8 mouse cellular contexts compared by ENCODE assay signal in the genomic region with DNA sequence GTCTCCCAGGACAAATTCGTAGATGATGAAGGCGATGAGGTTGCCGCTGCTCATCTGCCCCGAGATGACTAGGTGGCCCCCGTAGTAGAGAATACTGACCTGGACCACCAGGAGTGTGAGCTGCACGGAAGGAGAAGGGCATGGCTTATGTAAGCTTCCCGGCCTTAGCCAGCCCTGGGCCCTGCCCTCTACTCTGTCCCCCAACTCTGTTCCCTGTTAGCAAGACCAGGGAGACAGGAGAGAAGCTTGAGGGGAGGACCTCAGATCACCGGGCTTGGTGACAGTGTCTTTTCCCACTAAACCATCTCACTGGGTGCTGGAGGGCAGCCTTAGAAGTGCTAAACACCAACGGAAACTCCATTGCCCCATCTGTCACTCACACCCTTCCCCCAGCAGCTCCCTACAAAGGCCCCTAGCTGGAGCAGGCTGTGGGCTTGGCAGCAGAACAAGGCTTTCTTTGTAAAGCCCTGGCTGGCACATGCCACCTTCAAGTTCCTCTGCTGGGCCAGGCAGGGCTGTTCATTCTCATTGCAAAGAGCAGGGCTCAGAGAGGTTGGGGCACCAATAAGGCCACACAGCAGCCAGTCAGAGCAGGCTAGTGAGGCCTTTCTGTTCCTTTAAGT. TPM values are rescaled to one million over a fixed set of nuclear protein-coding genes. Genes with fewer than 3 reads are reported as not detected.
A peak's percentile ranks its signal among the peaks of the same experiment; 100 is the strongest.
DNase-seq lines count a peak whose midpoint lies in the region; ATAC-seq and TF ChIP-seq lines count a peak whose summit lies in the region.

No protein-coding gene starts in this region.

- WGBS in lung, embryonic 14.5 days, result 48% methylated on average over 9 of the region's 9 CpGs
- 63% methylated on average over 9 of the region's 9 CpGs for WGBS in lung, adult 2 months
- 56% methylated on average over 9 of the region's 9 CpGs for WGBS in embryonic facial prominence, embryonic 15.5 days
- WGBS in midbrain, embryonic 12.5 days, result 65% methylated on average over 9 of the region's 9 CpGs
- WGBS in kidney, embryonic 15.5 days, result 58% methylated on average over 9 of the region's 9 CpGs

- TF ChIP-seq POLR2A in lung, adult 2 months (IDR thresholded peaks at IDR 0.05; ENCODE audit: borderline replicate concordance, extremely low read depth, low read depth, low read length), result no peak

- no peaks in the 10 kb centered on the region for H3K27me3 ChIP-seq in lung, embryonic 14.5 days (ENCODE audit: insufficient read depth, low read length)
- H3K27me3 ChIP-seq in embryonic facial prominence, embryonic 15.5 days, result no peaks in the 10 kb centered on the region
- 0 out of 2 replicates have a peak, but pooled peaks cover 6% of the 10 kb centered on the region for H3K27me3 ChIP-seq in midbrain, embryonic 12.5 days
- H3K27me3 ChIP-seq in kidney, embryonic 15.5 days, result no peaks in the 10 kb centered on the region

- DNase-seq in lung, embryonic 14.5 days, result peak; percentile 57
- no peak for DNase-seq in lung, adult 2 months
- peak; percentile 78 for DNase-seq in layer of hippocampus, adult 11-12 months (ENCODE audit: low spot score)
- peak; percentile 80 for DNase-seq in thymus, postnatal 0 days (ENCODE audit: low spot score)
- DNase-seq in c-Kit-positive CD71-positive TER-119-positive erythroid progenitor cells, embryonic 14.5 days (ENCODE audit: low spot score), result no peak

- ATAC-seq in lung, embryonic 14.5 days (ENCODE audit: insufficient read depth), result peak; percentile 7; the same call in 1 of the 2 replicates
- peak; percentile 32; the same call in 1 of the 2 replicates for ATAC-seq in embryonic facial prominence, embryonic 15.5 days (ENCODE audit: insufficient number of reproducible peaks, low FRiP score, low TSS enrichment, low read depth)
- peak; percentile 79 for ATAC-seq in midbrain, embryonic 12.5 days (ENCODE audit: low FRiP score, low read depth)
- no peak for ATAC-seq in kidney, embryonic 15.5 days (replicated peaks; ENCODE audit: low FRiP score)

- no peak overlapping the region for H3K27ac ChIP-seq in lung, embryonic 14.5 days (ENCODE audit: low read depth)
- H3K27ac ChIP-seq in embryonic facial prominence, embryonic 15.5 days (replicated peaks), result peak overlapping the region; percentile 58; the same call in 1 of the 2 replicates
- peak overlapping the region; percentile 58 for H3K27ac ChIP-seq in midbrain, embryonic 12.5 days (replicated peaks)
- H3K27ac ChIP-seq in kidney, embryonic 15.5 days, result no peak overlapping the region

- no peaks in the 10 kb centered on the region for H3K9me3 ChIP-seq in lung, embryonic 14.5 days (ENCODE audit: low read depth, low read length)
- H3K9me3 ChIP-seq in embryonic facial prominence, embryonic 15.5 days (replicated peaks), result no peaks in the 10 kb centered on the region
- no peaks in the 10 kb centered on the region for H3K9me3 ChIP-seq in midbrain, embryonic 12.5 days
- no peaks in the 10 kb centered on the region for H3K9me3 ChIP-seq in kidney, embryonic 15.5 days (replicated peaks)

- H3K36me3 ChIP-seq in lung, embryonic 14.5 days (ENCODE audit: insufficient read depth), result no peaks in the 10 kb centered on the region
- no peaks in the 10 kb centered on the region for H3K36me3 ChIP-seq in embryonic facial prominence, embryonic 15.5 days
- H3K36me3 ChIP-seq in midbrain, embryonic 12.5 days, result no peaks in the 10 kb centered on the region
- no peaks in the 10 kb centered on the region for H3K36me3 ChIP-seq in kidney, embryonic 15.5 days

- no peak overlapping the region for H3K4me3 ChIP-seq in lung, embryonic 14.5 days (ENCODE audit: low read depth, low read length)
- no peak overlapping the region for H3K4me3 ChIP-seq in lung, adult 2 months (replicated peaks; ENCODE audit: extremely low read depth, low read depth, low read length)
- no peak overlapping the region for H3K4me3 ChIP-seq in embryonic facial prominence, embryonic 15.5 days (replicated peaks)
- no peak overlapping the region for H3K4me3 ChIP-seq in midbrain, embryonic 12.5 days
- no peak overlapping the region for H3K4me3 ChIP-seq in kidney, embryonic 15.5 days (replicated peaks)

- no peak overlapping the region for H3K4me2 ChIP-seq in lung, embryonic 14.5 days
- H3K4me2 ChIP-seq in embryonic facial prominence, embryonic 15.5 days (replicated peaks), result no peak overlapping the region
- no peak overlapping the region for H3K4me2 ChIP-seq in midbrain, embryonic 12.5 days (replicated peaks)
- H3K4me2 ChIP-seq in kidney, embryonic 15.5 days, result no peak overlapping the region

- H3K4me1 ChIP-seq in lung, embryonic 14.5 days (ENCODE audit: insufficient read depth), result no peaks in the 10 kb centered on the region; the same call in 1 of the 2 replicates
- 0 out of 2 replicates have a peak, but pooled peaks cover 3% of the 10 kb centered on the region for H3K4me1 ChIP-seq in lung, adult 2 months (ENCODE audit: control insufficient read depth, insufficient read depth, low read length)
- peaks cover 29% of the 10 kb centered on the region for H3K4me1 ChIP-seq in embryonic facial prominence, embryonic 15.5 days
- peaks cover 23% of the 10 kb centered on the region for H3K4me1 ChIP-seq in midbrain, embryonic 12.5 days
- peaks cover 34% of the 10 kb centered on the region for H3K4me1 ChIP-seq in kidney, embryonic 15.5 days

- no peak overlapping the region for H3K9ac ChIP-seq in lung, embryonic 14.5 days
- H3K9ac ChIP-seq in embryonic facial prominence, embryonic 15.5 days, result no peak overlapping the region
- H3K9ac ChIP-seq in midbrain, embryonic 12.5 days (replicated peaks), result no peak overlapping the region
- no peak overlapping the region for H3K9ac ChIP-seq in kidney, embryonic 15.5 days

- TF ChIP-seq CTCF in lung, embryonic 14.5 days (IDR thresholded peaks at IDR 0.05; ENCODE audit: low read depth), result no peak
- no peak for TF ChIP-seq CTCF in lung, adult 2 months (IDR thresholded peaks at IDR 0.05; ENCODE audit: insufficient read depth, low read length)

RNA-seq across cellular contexts. Expression of gene Abcb9, which starts 16.7 kb away (rescaled TPM):
- polyA plus RNA-seq in lung, embryonic 14.5 days (2014; fragmentation: Nextera tagmentation; extraction: Ambion mirVana), result 0.88 and 1.1 TPM in 2 replicates
- 7.7 and 7.8 TPM in 2 replicates for polyA plus RNA-seq in lung, adult 2 months (2012; rRNA removed)
- 2.4 and 2.9 TPM in 2 replicates for polyA plus RNA-seq in embryonic facial prominence, embryonic 15.5 days (2015; fragmentation: Nextera tagmentation; extraction: Ambion mirVana)
- 2.0 and 2.2 TPM in 2 replicates for polyA plus RNA-seq in midbrain, embryonic 12.5 days (2016; fragmentation: Nextera tagmentation; extraction: Ambion mirVana)
- 38.3 and 39.3 TPM in 2 replicates for polyA plus RNA-seq in thymus, postnatal 0 days (2015; fragmentation: Nextera tagmentation; extraction: Ambion mirVana)
- 1.5 and 1.7 TPM in 2 replicates for polyA plus RNA-seq in kidney, embryonic 15.5 days (2015; fragmentation: Nextera tagmentation; extraction: Ambion mirVana)

RNA-seq across cellular contexts. Expression of gene Ogfod2, which starts 33.2 kb away (rescaled TPM):
- 13.3 and 13.4 TPM in 2 replicates for polyA plus RNA-seq in lung, embryonic 14.5 days (2014; fragmentation: Nextera tagmentation; extraction: Ambion mirVana)
- polyA plus RNA-seq in lung, adult 2 months (2012; rRNA removed), result 42.4 and 52.2 TPM in 2 replicates
- 21.8 and 25.7 TPM in 2 replicates for polyA plus RNA-seq in embryonic facial prominence, embryonic 15.5 days (2015; fragmentation: Nextera tagmentation; extraction: Ambion mirVana)
- polyA plus RNA-seq in midbrain, embryonic 12.5 days (2016; fragmentation: Nextera tagmentation; extraction: Ambion mirVana), result 15.9 and 23.3 TPM in 2 replicates
- 35.6 and 41.8 TPM in 2 replicates for polyA plus RNA-seq in thymus, postnatal 0 days (2015; fragmentation: Nextera tagmentation; extraction: Ambion mirVana)
- 22.5 and 24.7 TPM in 2 replicates for polyA plus RNA-seq in kidney, embryonic 15.5 days (2015; fragmentation: Nextera tagmentation; extraction: Ambion mirVana)

RNA-seq across cellular contexts. Expression of gene Arl6ip4, which starts 37.0 kb away (rescaled TPM):
- polyA plus RNA-seq in lung, embryonic 14.5 days (2014; fragmentation: Nextera tagmentation; extraction: Ambion mirVana), result 100.0 and 105 TPM in 2 replicates
- polyA plus RNA-seq in lung, adult 2 months (2012; rRNA removed), result 32.3 and 33.6 TPM in 2 replicates
- 96.2 and 103 TPM in 2 replicates for polyA plus RNA-seq in embryonic facial prominence, embryonic 15.5 days (2015; fragmentation: Nextera tagmentation; extraction: Ambion mirVana)
- 94.8 and 98.3 TPM in 2 replicates for polyA plus RNA-seq in midbrain, embryonic 12.5 days (2016; fragmentation: Nextera tagmentation; extraction: Ambion mirVana)
- polyA plus RNA-seq in thymus, postnatal 0 days (2015; fragmentation: Nextera tagmentation; extraction: Ambion mirVana), result 132 and 146 TPM in 2 replicates
- polyA plus RNA-seq in kidney, embryonic 15.5 days (2015; fragmentation: Nextera tagmentation; extraction: Ambion mirVana), result 101 and 108 TPM in 2 replicates

RNA-seq across cellular contexts. Expression of gene Vps37b, which starts 46.8 kb away (rescaled TPM):
- 34.8 and 39.3 TPM in 2 replicates for polyA plus RNA-seq in lung, embryonic 14.5 days (2014; fragmentation: Nextera tagmentation; extraction: Ambion mirVana)
- polyA plus RNA-seq in lung, adult 2 months (2012; rRNA removed), result 36.6 and 39.3 TPM in 2 replicates
- polyA plus RNA-seq in embryonic facial prominence, embryonic 15.5 days (2015; fragmentation: Nextera tagmentation; extraction: Ambion mirVana), result 37.7 and 39.1 TPM in 2 replicates
- polyA plus RNA-seq in midbrain, embryonic 12.5 days (2016; fragmentation: Nextera tagmentation; extraction: Ambion mirVana), result 68.0 and 74.2 TPM in 2 replicates
- 32.4 and 32.8 TPM in 2 replicates for polyA plus RNA-seq in thymus, postnatal 0 days (2015; fragmentation: Nextera tagmentation; extraction: Ambion mirVana)
- 33.8 and 35.3 TPM in 2 replicates for polyA plus RNA-seq in kidney, embryonic 15.5 days (2015; fragmentation: Nextera tagmentation; extraction: Ambion mirVana)

Comparison
In these comparisons a context has a peak if more than half of its experiments do, and no peak if none do; other contexts are left out.
1. DNase-seq: peak in lung, embryonic 14.5 days (single experiment), layer of hippocampus, adult 11-12 months (single experiment) and thymus, postnatal 0 days (single experiment); none in lung, adult 2 months (single experiment) and c-Kit-positive CD71-positive TER-119-positive erythroid progenitor cells, embryonic 14.5 days (single experiment).
2. H3K27ac ChIP-seq: peak in embryonic facial prominence, embryonic 15.5 days (single experiment) and midbrain, embryonic 12.5 days (single experiment); none in lung, embryonic 14.5 days (single experiment) and kidney, embryonic 15.5 days (single experiment).